11 mouse cellular contexts compared by ENCODE assay signal in the genomic region with DNA sequence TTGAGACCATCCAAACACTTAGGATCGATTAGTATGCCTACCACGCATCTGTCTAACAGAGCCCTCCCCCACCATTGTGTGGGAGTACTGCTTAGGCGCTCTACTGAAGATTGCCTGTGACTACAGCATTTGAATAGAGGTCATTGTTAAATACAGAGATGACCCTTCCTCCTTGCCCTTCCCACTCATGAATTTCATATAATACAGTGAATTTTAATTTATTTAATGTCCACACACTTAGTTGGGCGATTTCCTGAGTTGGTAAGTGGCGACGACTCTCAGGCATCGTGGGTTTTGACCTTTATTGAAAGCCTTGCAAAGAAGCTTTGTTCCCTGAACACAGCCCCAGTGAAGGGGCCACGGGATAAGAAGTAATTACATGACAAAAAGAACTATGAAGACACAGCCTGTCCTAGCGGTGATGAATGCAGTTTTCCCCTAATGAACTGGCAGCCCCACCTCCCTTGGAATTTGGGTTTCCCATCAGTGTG.
DNase-seq lines count a peak whose midpoint lies in the region; ATAC-seq and TF ChIP-seq lines count a peak whose summit lies in the region.
"Had no signal": no experiment of that assay in that cellular context is flagged by ENCODE, and none has a peak within 500 bp of the region (broad histone marks: within the 10 kb centered on the region; RNA-seq: fewer than 3 reads in every experiment).

No protein-coding gene starts in this region.

- peaks cover 86% of the 10 kb centered on the region for H3K27me3 ChIP-seq in midbrain, embryonic 10.5 days (ENCODE audit: low read depth, poor library complexity, severe bottlenecking)
- no peaks in the 10 kb centered on the region for H3K27me3 ChIP-seq in midbrain, postnatal 0 days (ENCODE audit: insufficient read depth, low read length)
- H3K27me3 ChIP-seq in forebrain, postnatal 0 days (ENCODE audit: insufficient read depth, low read length) = no peaks in the 10 kb centered on the region

- no peak overlapping the region for H3K9ac ChIP-seq in midbrain, postnatal 0 days (replicated peaks; ENCODE audit: low read length, poor library complexity, severe bottlenecking)
- H3K9ac ChIP-seq in forebrain, postnatal 0 days = no peak overlapping the region
- H3K9ac ChIP-seq: liver, embryonic 14.5 days had no signal

- 28% methylated on average over 9 of the region's 9 CpGs for WGBS in midbrain, embryonic 10.5 days
- 34% methylated on average over 9 of the region's 9 CpGs for WGBS in midbrain, postnatal 0 days
- WGBS in forebrain, postnatal 0 days = 14% methylated on average over 9 of the region's 9 CpGs

- H3K4me3 ChIP-seq in midbrain, embryonic 10.5 days = no peak overlapping the region
- no peak overlapping the region for H3K4me3 ChIP-seq in midbrain, postnatal 0 days (ENCODE audit: low read depth, low read length)
- H3K4me3 ChIP-seq in forebrain, postnatal 0 days (ENCODE audit: low read depth, low read length) = no peak overlapping the region

- peak overlapping the region; percentile 19; the same call in 1 of the 2 replicates for H3K27ac ChIP-seq in midbrain, embryonic 10.5 days (replicated peaks)
- no peak overlapping the region for H3K27ac ChIP-seq in midbrain, postnatal 0 days (ENCODE audit: low read depth, low read length)
- H3K27ac ChIP-seq in forebrain, postnatal 0 days (ENCODE audit: low read depth, low read length) = no peak overlapping the region
- H3K27ac ChIP-seq: liver, embryonic 14.5 days had no signal

- no peak for ATAC-seq in midbrain, postnatal 0 days (ENCODE audit: low FRiP score)
- ATAC-seq in forebrain, postnatal 0 days = 0 out of 2 replicates have a peak, but pooled peaks have one; percentile 14

- H3K9me3 ChIP-seq in midbrain, embryonic 10.5 days (replicated peaks) = no peaks in the 10 kb centered on the region
- H3K9me3 ChIP-seq in midbrain, postnatal 0 days (ENCODE audit: low read length) = no peaks in the 10 kb centered on the region
- H3K9me3 ChIP-seq in forebrain, postnatal 0 days (ENCODE audit: low read length) = no peaks in the 10 kb centered on the region
- H3K9me3 ChIP-seq: G1E had no signal

- no peak for TF ChIP-seq CTCF in midbrain, postnatal 0 days (IDR thresholded peaks at IDR 0.05)
- no peak for TF ChIP-seq CTCF in forebrain, postnatal 0 days (IDR thresholded peaks at IDR 0.05; ENCODE audit: low read depth)

- H3K36me3 ChIP-seq in midbrain, embryonic 10.5 days = no peaks in the 10 kb centered on the region
- no peaks in the 10 kb centered on the region for H3K36me3 ChIP-seq in midbrain, postnatal 0 days (ENCODE audit: insufficient read depth, low read length)
- no peaks in the 10 kb centered on the region for H3K36me3 ChIP-seq in forebrain, postnatal 0 days (ENCODE audit: insufficient read depth)
- H3K36me3 ChIP-seq: G1E had no signal

- peak; percentile 57 for DNase-seq in midbrain, embryonic 10.5 days (ENCODE audit: low spot score)
- no peak for DNase-seq in midbrain, postnatal 0 days (ENCODE audit: low spot score)
- peak; percentile 52 for DNase-seq in embryo, embryonic 9.5 days (ENCODE audit: extremely low spot score)
- no peak for DNase-seq in forebrain, postnatal 0 days
- DNase-seq in retina, postnatal 1 day = peak; percentile 92
- DNase-seq in gastrocnemius, adult 8-10 months (ENCODE audit: low spot score in 2 of 2) = no peak
- no peak for DNase-seq in adrenal gland, adult 8-10 months
- no peak for DNase-seq in ovary, postnatal 36 days (ENCODE audit: low spot score)
- DNase-seq: cerebellum, adult 9-10 months had no signal

- H3K4me2 ChIP-seq in midbrain, postnatal 0 days (ENCODE audit: low read depth, low read length, poor library complexity, severe bottlenecking) = no peak overlapping the region
- H3K4me2 ChIP-seq in forebrain, postnatal 0 days (ENCODE audit: low read depth) = no peak overlapping the region

- H3K4me1 ChIP-seq in midbrain, embryonic 10.5 days = peaks cover 32% of the 10 kb centered on the region
- no peaks in the 10 kb centered on the region for H3K4me1 ChIP-seq in midbrain, postnatal 0 days (ENCODE audit: insufficient read depth, low read length)
- H3K4me1 ChIP-seq in forebrain, postnatal 0 days (ENCODE audit: insufficient read depth) = no peaks in the 10 kb centered on the region

Comparison
In these comparisons a context has a peak if more than half of its experiments do, and no peak if none do; other contexts are left out.
1. DNase-seq: peak in midbrain, embryonic 10.5 days (single experiment), embryo, embryonic 9.5 days (single experiment) and retina, postnatal 1 day (single experiment); none in midbrain, postnatal 0 days (single experiment), forebrain, postnatal 0 days (single experiment), gastrocnemius, adult 8-10 months (0 of 2), adrenal gland, adult 8-10 months (single experiment) and ovary, postnatal 36 days (single experiment).